Mouse (Mus musculus) midbrain, embryonic 10.5 days (tissue): ENCODE results near the gene Prr18. TPM values are rescaled to one million over a fixed set of nuclear protein-coding genes. Genes with fewer than 3 reads are reported as not detected.

Source experiments
- DNase-seq: peaks from one replicate; pipeline ENCODE4 v3.0.0-alpha.2; 2017; ENCODE audit warnings: low spot score
- H3K27ac ChIP-seq: fragments of 300-500 bp; sonication (generic); replicated peaks from 2 replicates; pipeline ENCODE4 v1.5.1; 2016; ENCODE audit warnings: mild to moderate bottlenecking
- H3K27me3 ChIP-seq: fragments of 300-500 bp; sonication (generic); 2 replicates; pipeline ENCODE4 v1.6.1; 2016; ENCODE audit warnings: low read depth, mild to moderate bottlenecking; ENCODE audit not compliant: poor library complexity, severe bottlenecking
- H3K36me3 ChIP-seq: fragments of 300-500 bp; sonication (generic); 2 replicates; pipeline ENCODE4 v1.6.1; 2016; ENCODE audit warnings: mild to moderate bottlenecking, moderate library complexity
- H3K4me1 ChIP-seq: fragments of 300-500 bp; sonication (generic); 2 replicates; pipeline ENCODE4 v1.6.1; 2016
- H3K4me3 ChIP-seq: fragments of 300-500 bp; sonication (generic); 2 replicates; pipeline ENCODE4 v1.5.1; 2016; ENCODE audit warnings: mild to moderate bottlenecking, moderate library complexity
- H3K9me3 ChIP-seq: fragments of 300-500 bp; sonication (generic); replicated peaks from 2 replicates; pipeline ENCODE4 v1.6.1; 2016; ENCODE audit warnings: mild to moderate bottlenecking
- WGBS: fragments of 180-500 bp; shearing (Covaris S2); methylation state at CpG from one replicate; pipeline ENCODE4 v1.1.7; 2016; 5-methylcytosine and 5-hydroxymethylcytosine counted together
- polyA plus RNA-seq: library from polyadenylated mRNA; unstranded; fragments of >200 nt; fragmentation: Nextera tagmentation; extraction: Ambion mirVana; gene quantifications from 2 replicates; pipeline ENCODE4 v1.2.1, GENCODE M21; 2016

The Prr18 gene
- polyA plus RNA-seq, 1 experiment from 2014 or later, result 0.73 TPM

DNA sequence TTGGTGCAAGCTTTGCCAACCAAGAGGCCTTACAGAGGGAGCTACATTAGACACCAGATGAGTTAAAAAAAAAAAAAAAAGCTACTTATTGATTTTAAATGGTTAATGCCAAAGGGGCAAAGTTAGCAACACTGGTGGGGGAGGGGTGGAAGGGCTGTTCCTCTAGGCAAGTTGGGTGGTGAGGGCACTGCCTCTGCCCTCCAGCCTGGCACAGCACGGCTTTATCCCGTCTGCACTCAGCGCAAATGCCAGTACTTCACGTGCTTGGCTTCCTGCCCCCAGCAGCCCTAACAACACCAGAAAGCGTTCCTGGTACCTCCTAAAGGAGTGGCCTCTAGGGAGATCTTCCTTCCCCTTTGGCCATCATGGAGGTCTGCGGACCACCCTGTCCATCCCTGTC, 6.2 kb downstream of the Prr18 start:
- peaks cover 54% of the 10 kb centered on the region for H3K27me3 ChIP-seq

GRCm38 (mm10) chr17:8347765-8348285, 10.6 kb downstream of the Prr18 start:
- WGBS, result 92% methylated on average over 5 of the region's 5 CpGs
- H3K27me3 ChIP-seq, result peaks cover 10% of the 10 kb centered on the region
- H3K36me3 ChIP-seq, result no peaks in the 10 kb centered on the region
- no peak overlapping the region; the same call in 1 of the 2 replicates for H3K27ac ChIP-seq
- DNase-seq, result no peak
- H3K4me3 ChIP-seq, result no peak overlapping the region
- peaks cover 21% of the 10 kb centered on the region for H3K4me1 ChIP-seq
- no peaks in the 10 kb centered on the region for H3K9me3 ChIP-seq

More for the DNA sequence above, 6.2 kb downstream of the Prr18 start:
- Histone ChIP-seq H3K9me3 (no peaks in the 10 kb centered on the region), H3K4me3 (no peak overlapping the region), H3K4me1 (peaks cover 32% of the 10 kb centered on the region), H3K27ac (no peak overlapping the region), H3K36me3 (no peaks in the 10 kb centered on the region)
- DNase-seq, result no peak
- 72% methylated on average over 6 of the region's 6 CpGs for WGBS

- DNase-seq, result no peak
- WGBS, result 96% methylated on average over 4 of the region's 4 CpGs
- Histone ChIP-seq H3K4me3 (no peak overlapping the region), H3K4me1 (peaks cover 15% of the 10 kb centered on the region), H3K27me3 (no peaks in the 10 kb centered on the region), H3K36me3 (no peaks in the 10 kb centered on the region), H3K27ac (no peak overlapping the region), H3K9me3 (no peaks in the 10 kb centered on the region)
Measured at GRCm38 (mm10) chr17:8348941-8349340, 11.7 kb downstream of the Prr18 start.

GRCm38 (mm10) chr17:8351088-8351487, 13.8 kb downstream of the Prr18 start:
- H3K4me3 ChIP-seq, result no peak overlapping the region
- 47% methylated on average over 7 of the region's 7 CpGs for WGBS
- H3K36me3 ChIP-seq, result no peaks in the 10 kb centered on the region
- H3K4me1 ChIP-seq, result peaks cover 15% of the 10 kb centered on the region
- peak overlapping the region; percentile 60 for H3K27ac ChIP-seq
- H3K27me3 ChIP-seq, result no peaks in the 10 kb centered on the region
- no peak for DNase-seq
- 0 out of 2 replicates have a peak, but pooled peaks cover 4% of the 10 kb centered on the region for H3K9me3 ChIP-seq

GRCm38 (mm10) chr17:8355692-8356091, 18.4 kb downstream of the Prr18 start, which contains the start of gene T2:
Gene T2, plus strand, starts transcription at chr17:8355992.
- H3K27ac ChIP-seq, result no peak within 1 kb of the TSS
- 88% methylated on average over 6 of the region's 6 CpGs for WGBS

DNA sequence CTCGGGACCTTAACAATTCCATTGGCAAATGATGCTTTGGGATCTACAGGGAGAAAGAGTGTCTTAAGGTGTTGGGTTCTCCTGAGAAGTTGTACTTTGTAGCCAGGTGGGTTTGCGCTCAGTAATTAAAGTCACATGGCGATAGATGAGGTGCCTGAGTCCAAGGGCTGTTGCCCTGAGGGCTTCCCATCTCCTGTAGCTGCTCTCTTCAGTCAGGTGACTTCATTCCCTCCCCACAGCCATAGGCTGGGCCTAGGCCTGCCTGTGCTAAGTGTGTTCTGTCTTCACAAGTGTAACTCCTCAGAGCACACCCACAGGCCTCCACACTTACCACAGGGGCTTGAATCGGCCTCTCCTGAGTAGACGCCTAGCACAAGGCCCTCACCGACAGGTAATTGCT, 20.2 kb downstream of the Prr18 start:
- H3K4me1 ChIP-seq, result peaks cover 23% of the 10 kb centered on the region
- H3K27me3 ChIP-seq, result no peaks in the 10 kb centered on the region; the same call in 1 of the 2 replicates
- H3K4me3 ChIP-seq, result no peak overlapping the region
- H3K27ac ChIP-seq, result no peak overlapping the region
- no peak for DNase-seq
- 92% methylated on average over 6 of the region's 6 CpGs for WGBS
- 0 out of 2 replicates have a peak, but pooled peaks cover 4% of the 10 kb centered on the region for H3K9me3 ChIP-seq
- H3K36me3 ChIP-seq, result no peaks in the 10 kb centered on the region

More at GRCm38 (mm10) chr17:8355692-8356091, 18.4 kb downstream of the Prr18 start, which contains the start of gene T2:
- H3K36me3 ChIP-seq, result no peaks in the 10 kb centered on the region
- H3K4me1 ChIP-seq, result peaks cover 19% of the 10 kb centered on the region
- DNase-seq, result no peak
- H3K4me3 ChIP-seq, result no peak within 1 kb of the TSS
- H3K27me3 ChIP-seq, result no peaks in the 10 kb centered on the region
- 0 out of 2 replicates have a peak, but pooled peaks cover 4% of the 10 kb centered on the region for H3K9me3 ChIP-seq

GRCm38 (mm10) chr17:8360876-8361275, 23.6 kb downstream of the Prr18 start:
- Histone ChIP-seq H3K27me3 (peaks cover 16% of the 10 kb centered on the region), H3K9me3 (no peaks in the 10 kb centered on the region), H3K4me1 (peaks cover 36% of the 10 kb centered on the region), H3K27ac (no peak overlapping the region), H3K4me3 (no peak overlapping the region), H3K36me3 (no peaks in the 10 kb centered on the region)
- 90% methylated on average over 5 of the region's 5 CpGs for WGBS
- no peak for DNase-seq

DNA sequence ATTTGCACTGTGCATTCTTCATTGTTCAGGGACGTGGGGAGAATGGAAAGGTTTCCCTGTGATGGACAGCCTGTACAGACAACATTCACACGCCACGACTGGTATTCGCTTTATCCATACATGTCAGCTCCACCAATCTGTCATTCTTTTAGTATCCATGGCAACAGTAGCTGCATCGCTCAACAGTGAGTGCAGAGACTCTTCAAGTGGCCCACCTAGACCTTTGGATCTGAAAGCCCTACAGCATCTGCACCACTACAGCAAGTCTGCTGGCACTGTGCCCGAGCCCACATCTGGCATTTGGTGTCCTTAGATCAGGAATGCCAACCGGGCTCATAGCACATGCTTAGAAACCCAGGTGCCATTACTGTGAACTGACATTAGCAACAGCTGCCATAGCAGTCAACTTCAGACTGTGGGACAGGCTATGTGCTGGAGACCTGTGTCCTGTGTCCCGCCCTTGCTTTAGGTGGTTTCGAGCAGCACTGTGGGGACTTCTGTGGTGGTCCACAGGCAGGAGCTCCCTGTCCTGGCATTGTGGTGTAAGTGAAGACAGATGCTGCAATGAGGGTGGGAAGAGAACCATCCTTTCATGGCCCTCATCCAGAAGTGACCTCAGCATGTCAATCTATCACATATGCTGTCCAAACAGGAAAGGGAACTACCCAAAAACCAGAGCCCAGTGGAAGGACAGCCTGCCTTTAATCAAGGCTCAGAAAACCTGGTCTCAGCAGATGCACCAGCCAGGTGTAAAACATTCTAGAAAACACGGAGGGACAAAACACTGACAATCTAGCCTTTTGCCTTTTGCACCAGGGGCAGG, 24.2 kb downstream of the Prr18 start:
- Histone ChIP-seq H3K9me3 (no peaks in the 10 kb centered on the region), H3K4me3 (no peak overlapping the region), H3K27ac (no peak overlapping the region), H3K36me3 (no peaks in the 10 kb centered on the region), H3K4me1 (peaks cover 40% of the 10 kb centered on the region), H3K27me3 (peaks cover 16% of the 10 kb centered on the region)
- 80% methylated on average over 10 of the region's 10 CpGs for WGBS
- DNase-seq, result no peak

- peak overlapping the region; percentile 94 for H3K27ac ChIP-seq
- peaks cover 16% of the 10 kb centered on the region; the same call in 1 of the 2 replicates for H3K27me3 ChIP-seq
- WGBS, result 17% methylated on average over 20 of the region's 20 CpGs
- DNase-seq, result peak; percentile 65
- H3K9me3 ChIP-seq, result no peaks in the 10 kb centered on the region
- peak overlapping the region; percentile 44 for H3K4me3 ChIP-seq
- H3K4me1 ChIP-seq, result peaks cover 74% of the 10 kb centered on the region
- no peaks in the 10 kb centered on the region for H3K36me3 ChIP-seq
Measured at GRCm38 (mm10) chr17:8367514-8368480, 30.5 kb downstream of the Prr18 start.

DNA sequence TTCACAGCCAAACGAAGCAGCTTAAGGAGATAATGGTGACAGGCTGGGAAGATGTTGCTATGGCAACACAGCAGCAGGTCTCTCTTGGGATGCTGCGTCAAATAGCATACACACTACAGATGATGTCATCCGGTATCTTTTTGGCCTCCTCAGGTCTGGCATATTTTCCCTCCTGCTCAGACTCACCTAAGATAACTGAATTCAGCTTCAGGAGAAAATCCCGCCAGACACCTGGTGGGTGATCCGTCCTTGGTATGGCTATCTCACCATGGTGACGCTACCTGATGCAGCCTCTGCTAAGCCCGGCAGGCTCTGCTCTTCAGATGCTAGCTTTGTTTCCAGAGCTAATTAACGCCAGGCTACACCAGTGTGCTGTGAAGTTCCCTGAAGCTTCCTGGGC, 31.3 kb downstream of the Prr18 start:
- H3K4me3 ChIP-seq, result peak overlapping the region; percentile 44
- WGBS, result 5% methylated on average over 8 of the region's 8 CpGs
- peaks cover 13% of the 10 kb centered on the region; the same call in 1 of the 2 replicates for H3K27me3 ChIP-seq
- DNase-seq, result peak; percentile 67
- no peaks in the 10 kb centered on the region for H3K9me3 ChIP-seq
- peaks cover 74% of the 10 kb centered on the region for H3K4me1 ChIP-seq
- peak overlapping the region; percentile 94 for H3K27ac ChIP-seq
- H3K36me3 ChIP-seq, result no peaks in the 10 kb centered on the region

DNA sequence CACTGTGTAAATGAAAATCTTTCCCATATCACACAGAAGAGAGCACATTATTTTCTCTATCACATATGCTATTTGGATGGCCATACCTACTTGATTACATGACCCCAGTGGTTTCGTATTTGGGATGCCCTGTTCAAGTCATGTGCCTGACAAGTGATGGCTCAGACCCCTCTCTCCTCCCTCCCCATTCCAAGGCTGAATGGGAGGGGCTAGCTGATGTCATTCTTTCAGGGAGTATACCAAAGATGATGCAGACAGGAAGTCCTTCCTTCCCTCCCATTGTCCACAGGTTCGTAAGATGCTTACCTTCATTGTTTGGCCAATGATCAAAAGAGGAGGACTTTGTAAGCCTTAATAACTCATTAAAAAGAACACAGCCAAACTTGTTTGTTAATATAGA, 31.9 kb downstream of the Prr18 start:
- Histone ChIP-seq H3K27me3 (peaks cover 7% of the 10 kb centered on the region; the same call in 1 of the 2 replicates), H3K36me3 (no peaks in the 10 kb centered on the region), H3K9me3 (no peaks in the 10 kb centered on the region), H3K4me3 (no peak overlapping the region), H3K4me1 (peaks cover 71% of the 10 kb centered on the region), H3K27ac (peak overlapping the region; percentile 94; the same call in 1 of the 2 replicates)
- DNase-seq, result no peak
- 48% methylated on average over 2 of the region's 2 CpGs for WGBS

DNA sequence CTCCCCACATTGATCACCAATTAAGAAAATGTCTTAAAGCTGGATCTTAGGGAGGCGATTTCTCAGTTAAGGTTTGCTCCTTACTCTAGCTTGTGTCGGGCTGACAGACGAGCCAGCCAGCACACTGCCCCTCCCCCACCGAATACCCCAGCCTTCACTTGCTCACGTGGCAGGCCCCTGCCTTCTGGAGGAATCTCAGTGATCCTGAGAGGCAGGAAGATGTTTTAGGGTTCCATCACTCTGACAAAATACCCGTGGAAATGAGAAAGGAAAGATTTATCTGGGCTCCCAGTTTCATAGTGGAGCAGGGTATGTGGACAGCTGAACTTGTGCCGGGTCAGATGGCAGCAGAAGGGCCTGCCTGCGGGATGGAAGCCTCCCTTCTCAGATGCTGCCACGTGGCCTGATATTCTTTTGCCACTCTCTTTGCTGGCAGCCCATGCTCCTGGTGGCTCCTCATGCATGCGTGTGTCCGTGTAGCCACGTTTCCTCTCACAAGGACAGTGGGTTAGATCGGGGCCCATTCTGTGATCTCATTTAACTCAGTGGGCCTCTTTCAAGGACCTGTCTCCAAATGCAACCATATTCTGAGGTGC, 33.5 kb downstream of the Prr18 start:
- Histone ChIP-seq H3K27me3 (no peaks in the 10 kb centered on the region; the same call in 1 of the 2 replicates), H3K4me3 (0 out of 2 replicates have a peak overlapping the region, but pooled peaks have one; percentile 1), H3K36me3 (no peaks in the 10 kb centered on the region), H3K27ac (peak overlapping the region; percentile 92), H3K9me3 (no peaks in the 10 kb centered on the region), H3K4me1 (peaks cover 76% of the 10 kb centered on the region)
- peak; percentile 65 for DNase-seq
- WGBS, result 21% methylated on average over 13 of the region's 13 CpGs
